In genomic region chr13:109440881-109441280, GRCm38 (mm10) we compare ENCODE assay signal across 9 mouse cellular contexts.
DNase-seq lines count a peak whose midpoint lies in the region; ATAC-seq and TF ChIP-seq lines count a peak whose summit lies in the region.
"Had no signal": no experiment of that assay in that cellular context is flagged by ENCODE, and none has a peak within 500 bp of the region (broad histone marks: within the 10 kb centered on the region; RNA-seq: fewer than 3 reads in every experiment).

No protein-coding gene starts in this region.

- peak; percentile 74 for DNase-seq in 3T3-L1 (ENCODE audit: low read depth, low spot score)
- peak; percentile 95 for DNase-seq in brain, adult 2 months (ENCODE audit: low read depth, low spot score)
- peak; percentile 38 for DNase-seq in fibroblast of lung, adult 2 months (ENCODE audit: low read depth)
- peak; percentile 95 for DNase-seq in kidney, postnatal 0 days (ENCODE audit: low spot score)
- DNase-seq in liver, adult 2 months (ENCODE audit: extremely low read depth, low read depth, low spot score) = peak; percentile 55
- DNase-seq in spleen, postnatal 36 days (ENCODE audit: low spot score in 2 of 2) = peak; percentile 64 to 65

- TF ChIP-seq CTCF in kidney, postnatal 0 days (IDR thresholded peaks at IDR 0.05; ENCODE audit: low read depth) = peak; percentile 43; the same call in 1 of the 2 replicates
- no peak for TF ChIP-seq CTCF in liver, adult 2 months (IDR thresholded peaks at IDR 0.05; ENCODE audit: low read depth, low read length)

- WGBS in heart, embryonic 13.5 days = 2% methylated on average over 12 of the region's 12 CpGs
- under 1% methylated on average over 12 of the region's 12 CpGs for WGBS in kidney, postnatal 0 days
- 1% methylated on average over 12 of the region's 12 CpGs for WGBS in liver, adult 2 months

- peak; percentile 83; the same call in 1 of the 2 replicates for ATAC-seq in heart, embryonic 13.5 days (ENCODE audit: extremely low read depth, insufficient number of reproducible peaks, low FRiP score, low TSS enrichment)
- peak; percentile 97 for ATAC-seq in kidney, postnatal 0 days (replicated peaks; ENCODE audit: low FRiP score, low read depth)
- ATAC-seq in monocyte, adult 5-6 weeks (replicated peaks; ENCODE audit: insufficient number of reproducible peaks, low FRiP score, low TSS enrichment, poor library complexity, severe bottlenecking) = peak; percentile 49

- H3K4me2 ChIP-seq in heart, embryonic 13.5 days = peak overlapping the region; percentile 74
- peak overlapping the region; percentile 77 for H3K4me2 ChIP-seq in kidney, postnatal 0 days (ENCODE audit: low read length)

- H3K27ac ChIP-seq in heart, embryonic 13.5 days (replicated peaks) = peak overlapping the region; percentile 78
- peak overlapping the region; percentile 81 for H3K27ac ChIP-seq in kidney, postnatal 0 days
- peak overlapping the region; percentile 52; the same call in 1 of the 2 replicates for H3K27ac ChIP-seq in liver, adult 2 months (replicated peaks; ENCODE audit: insufficient read depth, low read depth, low read length)

- H3K79me2 ChIP-seq in liver, adult 2 months (ENCODE audit: control insufficient read depth, insufficient read depth, low read length) = no peaks in the 10 kb centered on the region

- TF ChIP-seq POLR2A in liver, adult 2 months (IDR thresholded peaks at IDR 0.05; ENCODE audit: extremely low read depth, insufficient read depth, low read length) = no peak

- H3K36me3 ChIP-seq in heart, embryonic 13.5 days = no peaks in the 10 kb centered on the region
- H3K36me3 ChIP-seq in kidney, postnatal 0 days (ENCODE audit: insufficient read depth, low read length) = no peaks in the 10 kb centered on the region
- H3K36me3 ChIP-seq in liver, adult 2 months (ENCODE audit: control insufficient read depth, insufficient read depth, low read length) = no peaks in the 10 kb centered on the region

- peaks cover 15% of the 10 kb centered on the region for H3K4me1 ChIP-seq in heart, embryonic 13.5 days
- H3K4me1 ChIP-seq in kidney, postnatal 0 days (replicated peaks; ENCODE audit: insufficient read depth, low read length) = 0 out of 2 replicates have a peak, but pooled peaks cover 5% of the 10 kb centered on the region
- no peaks in the 10 kb centered on the region for H3K4me1 ChIP-seq in liver, adult 2 months (ENCODE audit: control insufficient read depth, insufficient read depth, low read length)

- H3K9ac ChIP-seq in heart, embryonic 13.5 days = peak overlapping the region; percentile 77
- H3K9ac ChIP-seq in kidney, postnatal 0 days (ENCODE audit: low read depth, low read length) = peak overlapping the region; percentile 46
- H3K9ac ChIP-seq in liver, adult 2 months (ENCODE audit: low read depth, low read length) = peak overlapping the region; percentile 74

- H3K4me3 ChIP-seq in heart, embryonic 13.5 days = peak overlapping the region; percentile 55
- peak overlapping the region; percentile 47 for H3K4me3 ChIP-seq in kidney, postnatal 0 days (replicated peaks; ENCODE audit: low read depth, low read length)
- H3K4me3 ChIP-seq in liver, adult 2 months (ENCODE audit: insufficient read depth, low read depth, low read length) = peak overlapping the region; percentile 79

- no peaks in the 10 kb centered on the region for H3K27me3 ChIP-seq in heart, embryonic 13.5 days (replicated peaks)
- H3K27me3 ChIP-seq in kidney, postnatal 0 days (ENCODE audit: insufficient read depth, low read length) = no peaks in the 10 kb centered on the region
- no peaks in the 10 kb centered on the region for H3K27me3 ChIP-seq in liver, adult 2 months (ENCODE audit: control insufficient read depth, insufficient read depth, low read length)
- H3K27me3 ChIP-seq: CH12.LX had no signal

- H3K9me3 ChIP-seq in heart, embryonic 13.5 days = no peaks in the 10 kb centered on the region
- H3K9me3 ChIP-seq in kidney, postnatal 0 days (replicated peaks; ENCODE audit: low read length) = no peaks in the 10 kb centered on the region

Comparison
In these comparisons a context has a peak if more than half of its experiments do, and no peak if none do; other contexts are left out.
1. Peak in every context shown above with its lines: DNase-seq, ATAC-seq, H3K4me3 ChIP-seq and H3K27ac ChIP-seq.
2. DNase-seq: peak in every context shown above with its lines; median percentile 95 in brain, adult 2 months; 95 in kidney, postnatal 0 days; 74 in 3T3-L1; 64 in spleen, postnatal 36 days; 55 in liver, adult 2 months; 38 in fibroblast of lung, adult 2 months.